Mouse (Mus musculus): ENCODE measurements around the gene G0s2. TPM values are rescaled to one million over a fixed set of nuclear protein-coding genes. Genes with fewer than 3 reads are reported as not detected.

Gene G0s2
- total and polyA plus RNA-seq, 3 experiments, result not detected

- Histone ChIP-seq H3K36me3 (replicated peaks in 1 of 2; ENCODE audit: control insufficient read depth in 1 of 2, insufficient read depth in 1 of 2, low read length in 1 of 2) (no peaks in the 10 kb centered on the region), H3K27ac (ENCODE audit: insufficient read depth, low read depth) (no peak overlapping the region), H3K9me3 (replicated peaks; ENCODE audit: low read length) (no peaks in the 10 kb centered on the region), H3K79me2 (replicated peaks; ENCODE audit: control insufficient read depth, extremely low read depth, insufficient read depth, poor library complexity, severe bottlenecking) (no peaks in the 10 kb centered on the region), H3K9ac (ENCODE audit: insufficient read depth, low read depth) (no peak overlapping the region), H3K27me3 (replicated peaks) (no peaks in the 10 kb centered on the region), H3K4me2 (ENCODE audit: insufficient read depth, low read depth, poor library complexity, severe bottlenecking) (no peak overlapping the region), H3K4me3 (replicated peaks in 1 of 3; ENCODE audit: low read depth in 2 of 3, low read length in 2 of 3, poor library complexity in 1 of 3) (no peak overlapping the region), H3K4me1 (ENCODE audit: control insufficient read depth in 1 of 2, insufficient read depth in 2 of 2) (peaks cover 0 to 15% of the 10 kb centered on the region in 2 experiments; a peak in 2 of 4 replicates)
- DNase-seq (ENCODE audit: extremely low read depth), result no peak
- in situ Hi-C loops (cut with MboI; ENCODE audit: low pct_ligation_motif_present, low pct_unique_long_range_greater_than_20kb, low sequenced_read_pairs) (no loop called here), dilution Hi-C loops (cut with MboI; ENCODE audit: extremely low pct_ligation_motif_present, extremely low pct_unique_long_range_greater_than_20kb, low sequenced_read_pairs) (no loop called here)
- TF ChIP-seq ZMIZ1 (IDR thresholded peaks at IDR 0.05; ENCODE audit: low read depth, low read length), result no peak
- no peak for TF ChIP-seq USF2 (conservative IDR thresholded peaks at IDR 0.05; ENCODE audit: low read depth, low read length)
- no peak for TF ChIP-seq NRF1 (IDR thresholded peaks at IDR 0.05; ENCODE audit: low read depth, low read length)
- TF ChIP-seq ETS1 (conservative IDR thresholded peaks at IDR 0.05; ENCODE audit: low read depth, low read length), result no peak
- no peak for TF ChIP-seq SMC3 (IDR thresholded peaks at IDR 0.05; ENCODE audit: low read depth, low read length)
- TF ChIP-seq ZC3H11A (IDR thresholded peaks at IDR 0.05; ENCODE audit: low read depth, low read length), result no peak
- TF ChIP-seq MAX (IDR thresholded peaks at IDR 0.05; ENCODE audit: low read length), result no peak
Observed at GRCm38 (mm10) chr1:193306832-193307231, 33.8 kb upstream of the G0s2 start.

- Histone ChIP-seq H3K9me3 (replicated peaks; ENCODE audit: low read length) (no peaks in the 10 kb centered on the region), H3K27me3 (replicated peaks) (no peaks in the 10 kb centered on the region), H3K79me2 (replicated peaks; ENCODE audit: control insufficient read depth, extremely low read depth, insufficient read depth, poor library complexity, severe bottlenecking) (no peaks in the 10 kb centered on the region), H3K4me2 (ENCODE audit: insufficient read depth, low read depth, poor library complexity, severe bottlenecking) (no peak overlapping the region), H3K9ac (ENCODE audit: insufficient read depth, low read depth) (no peak overlapping the region), H3K4me1 (ENCODE audit: control insufficient read depth in 1 of 2, insufficient read depth in 2 of 2) (peaks cover 0 to 15% of the 10 kb centered on the region in 2 experiments; a peak in 2 of 4 replicates), H3K27ac (ENCODE audit: insufficient read depth, low read depth) (no peak overlapping the region), H3K36me3 (replicated peaks in 1 of 2; ENCODE audit: control insufficient read depth in 1 of 2, insufficient read depth in 1 of 2, low read length in 1 of 2) (no peaks in the 10 kb centered on the region), H3K4me3 (replicated peaks in 1 of 3; ENCODE audit: low read depth in 2 of 3, low read length in 2 of 3, poor library complexity in 1 of 3) (no peak overlapping the region)
- no peak for TF ChIP-seq PAX5 (IDR thresholded peaks at IDR 0.05; ENCODE audit: low read length)
- no peak for TF ChIP-seq MXI1 (IDR thresholded peaks at IDR 0.05; ENCODE audit: low read depth, low read length)
- TF ChIP-seq CHD1 (IDR thresholded peaks at IDR 0.05; ENCODE audit: low read depth, low read length), result no peak
- no peak for TF ChIP-seq ZC3H11A (IDR thresholded peaks at IDR 0.05; ENCODE audit: low read depth, low read length)
- no peak for TF ChIP-seq GABPA (IDR thresholded peaks at IDR 0.05; ENCODE audit: insufficient replicate concordance, low read depth, low read length)
- TF ChIP-seq ELF1 (IDR thresholded peaks at IDR 0.05; ENCODE audit: low read depth, low read length), result no peak
- TF ChIP-seq ZNF384 (IDR thresholded peaks at IDR 0.05; ENCODE audit: low read depth, low read length), result no peak
- no peak for TF ChIP-seq UBTF (IDR thresholded peaks at IDR 0.05; ENCODE audit: low read depth, low read length)
- no peak for TF ChIP-seq JUN (IDR thresholded peaks at IDR 0.05; ENCODE audit: insufficient read depth, low read depth, low read length)
- no peak for TF ChIP-seq MAZ (IDR thresholded peaks at IDR 0.05; ENCODE audit: low read depth, low read length)
- no peak for TF ChIP-seq MAX (IDR thresholded peaks at IDR 0.05; ENCODE audit: low read length)
- no peak for TF ChIP-seq EP300 (IDR thresholded peaks at IDR 0.05; ENCODE audit: low read length)
- no peak for TF ChIP-seq JUND (conservative IDR thresholded peaks at IDR 0.05; ENCODE audit: low read depth, low read length)
- no peak for TF ChIP-seq MAFK (IDR thresholded peaks at IDR 0.05; ENCODE audit: insufficient replicate concordance, low read length)
- no peak for TF ChIP-seq KAT2A (IDR thresholded peaks at IDR 0.05; ENCODE audit: insufficient replicate concordance, low read length)
- no peak for TF ChIP-seq MEF2A (IDR thresholded peaks at IDR 0.05; ENCODE audit: borderline replicate concordance, low read depth, low read length)
- no peak for TF ChIP-seq MYC (IDR thresholded peaks at IDR 0.05; ENCODE audit: low read depth, low read length)
- TF ChIP-seq NELFE (IDR thresholded peaks at IDR 0.05; ENCODE audit: low read depth, low read length), result no peak
- TF ChIP-seq TBP (conservative IDR thresholded peaks at IDR 0.05; ENCODE audit: low read depth, low read length), result no peak
- no peak for TF ChIP-seq RAD21 (IDR thresholded peaks at IDR 0.05; ENCODE audit: low read depth, low read length)
- no peak for DNase-seq (ENCODE audit: extremely low read depth)
- in situ Hi-C loops (cut with MboI; ENCODE audit: low pct_ligation_motif_present, low pct_unique_long_range_greater_than_20kb, low sequenced_read_pairs) (no loop called here), dilution Hi-C loops (cut with MboI; ENCODE audit: extremely low pct_ligation_motif_present, extremely low pct_unique_long_range_greater_than_20kb, low sequenced_read_pairs) (no loop called here)
Observed at GRCm38 (mm10) chr1:193305386-193305785, 32.4 kb upstream of the G0s2 start.
